Mouse (Mus musculus) common myeloid progenitor, adult 5-6 weeks (primary cell): ENCODE data around the gene Sox8. TPM values are rescaled to one million over a fixed set of nuclear protein-coding genes. Genes with fewer than 3 reads are reported as not detected.

ENCODE experiments used
- ATAC-seq: replicated peaks from 2 replicates; pipeline ENCODE4 v1.8.0; 2016; ENCODE audit warnings: low read depth, mild to moderate bottlenecking, moderate TSS enrichment, inconsistent platforms; ENCODE audit not compliant: poor library complexity, severe bottlenecking
- total RNA-seq: library from RNA; stranded (forward); fragments of 200-1000, 187-1606 nt; gene quantifications from 2 replicates; pipeline ENCODE4 v1.2.3, GENCODE M21; 2017

The Sox8 gene
- total RNA-seq, 1 experiment from 2014 or later = 0.23 TPM

GRCm38 (mm10) chr17:25582076-25582475 lies 11.6 kb upstream of the Sox8 start:
- no peak for ATAC-seq

- no peak; the same call in 1 of the 2 replicates for ATAC-seq
Observed at GRCm38 (mm10) chr17:25579332-25580047, 9.0 kb upstream of the Sox8 start.

- peak; percentile 96 for ATAC-seq
Observed at GRCm38 (mm10) chr17:25578920-25579319, 8.4 kb upstream of the Sox8 start, which contains the start of gene Lmf1. Lmf1 (plus strand) TSS chr17:25579085.

- no peak for ATAC-seq
Observed at GRCm38 (mm10) chr17:25577702-25578101, 7.2 kb upstream of the Sox8 start.

- ATAC-seq = no peak
Observed at GRCm38 (mm10) chr17:25577263-25577662, 6.8 kb upstream of the Sox8 start.

GRCm38 (mm10) chr17:25576034-25576433 lies 5.5 kb upstream of the Sox8 start:
- no peak for ATAC-seq

GRCm38 (mm10) chr17:25575208-25575971 lies 4.9 kb upstream of the Sox8 start:
- ATAC-seq = no peak

GRCm38 (mm10) chr17:25571453-25571820 lies 951 bp upstream of the Sox8 start:
- ATAC-seq = no peak

GRCm38 (mm10) chr17:25569833-25570647 lies 446 bp downstream of the Sox8 start:
- ATAC-seq = no peak

GRCm38 (mm10) chr17:25568880-25569279 lies 1.6 kb downstream of the Sox8 start:
- ATAC-seq = no peak

- no peak; the same call in 1 of the 2 replicates for ATAC-seq
Observed at GRCm38 (mm10) chr17:25568206-25568605, 2.3 kb downstream of the Sox8 start.

GRCm38 (mm10) chr17:25567745-25568144 lies 2.7 kb downstream of the Sox8 start:
- ATAC-seq = peak; percentile 53; the same call in 1 of the 2 replicates

- ATAC-seq = no peak
Observed at GRCm38 (mm10) chr17:25567261-25567660, 3.2 kb downstream of the Sox8 start.

GRCm38 (mm10) chr17:25565860-25566600 lies 4.5 kb downstream of the Sox8 start:
- no peak for ATAC-seq

GRCm38 (mm10) chr17:25565244-25565643 lies 5.2 kb downstream of the Sox8 start:
- no peak for ATAC-seq

- ATAC-seq = no peak
Observed at GRCm38 (mm10) chr17:25564481-25564880, 6.0 kb downstream of the Sox8 start.

- no peak for ATAC-seq
Observed at GRCm38 (mm10) chr17:25561223-25562028, 9.1 kb downstream of the Sox8 start.

GRCm38 (mm10) chr17:25560554-25561222 lies 9.8 kb downstream of the Sox8 start:
- ATAC-seq = no peak

- ATAC-seq = no peak
Observed at GRCm38 (mm10) chr17:25559634-25560033, 10.9 kb downstream of the Sox8 start.
